In genomic region chr3:32149851-32150570, GRCm38 (mm10) we compare ENCODE assay signal across 18 mouse cellular contexts.
DNase-seq lines count a peak whose midpoint lies in the region; ATAC-seq and TF ChIP-seq lines count a peak whose summit lies in the region.
"Had no signal": no experiment of that assay in that cellular context is flagged by ENCODE, and none has a peak within 500 bp of the region (broad histone marks: within the 10 kb centered on the region; RNA-seq: fewer than 3 reads in every experiment).

No protein-coding gene starts in this region.

- WGBS in forebrain, embryonic 13.5 days, result 57% methylated on average over 14 of the region's 14 CpGs
- 70% methylated on average over 14 of the region's 14 CpGs for WGBS in forebrain, embryonic 11.5 days
- WGBS in midbrain, embryonic 14.5 days, result 60% methylated on average over 14 of the region's 14 CpGs
- 82% methylated on average over 14 of the region's 14 CpGs for WGBS in midbrain, embryonic 10.5 days
- 58% methylated on average over 14 of the region's 14 CpGs for WGBS in hindbrain, postnatal 0 days

- peak; percentile 33; the same call in 1 of the 2 replicates for ATAC-seq in forebrain, embryonic 13.5 days
- ATAC-seq in forebrain, embryonic 11.5 days (replicated peaks; ENCODE audit: low FRiP score), result no peak
- no peak for ATAC-seq in midbrain, embryonic 14.5 days (ENCODE audit: low FRiP score, low TSS enrichment)
- ATAC-seq in hindbrain, postnatal 0 days, result 0 out of 2 replicates have a peak, but pooled peaks have one; percentile 40

- no peaks in the 10 kb centered on the region for H3K4me1 ChIP-seq in forebrain, embryonic 13.5 days
- H3K4me1 ChIP-seq in forebrain, embryonic 11.5 days (replicated peaks; ENCODE audit: control insufficient read depth, insufficient read depth, low read length), result no peaks in the 10 kb centered on the region
- H3K4me1 ChIP-seq in midbrain, embryonic 14.5 days (ENCODE audit: control insufficient read depth, insufficient read depth, low read length), result no peaks in the 10 kb centered on the region
- H3K4me1 ChIP-seq in midbrain, embryonic 10.5 days, result no peaks in the 10 kb centered on the region
- no peaks in the 10 kb centered on the region for H3K4me1 ChIP-seq in hindbrain, postnatal 0 days (ENCODE audit: insufficient read depth, low read length)
- H3K4me1 ChIP-seq: limb, embryonic 15.5 days; liver, embryonic 15.5 days; midbrain, embryonic 12.5 days had no signal

- no peak overlapping the region for H3K4me3 ChIP-seq in forebrain, embryonic 13.5 days
- no peak overlapping the region for H3K4me3 ChIP-seq in forebrain, embryonic 11.5 days (ENCODE audit: low read depth, low read length)
- no peak overlapping the region for H3K4me3 ChIP-seq in midbrain, embryonic 14.5 days (replicated peaks; ENCODE audit: low read depth, low read length)
- H3K4me3 ChIP-seq in midbrain, embryonic 10.5 days, result no peak overlapping the region
- no peak overlapping the region for H3K4me3 ChIP-seq in hindbrain, postnatal 0 days (ENCODE audit: low read length)
- H3K4me3 ChIP-seq: erythroblast, embryonic 14.5 days; limb, embryonic 15.5 days; liver, embryonic 15.5 days; midbrain, embryonic 12.5 days had no signal

- no peak overlapping the region for H3K4me2 ChIP-seq in forebrain, embryonic 13.5 days
- H3K4me2 ChIP-seq in forebrain, embryonic 11.5 days (ENCODE audit: low read depth, low read length, severe bottlenecking), result no peak overlapping the region
- H3K4me2 ChIP-seq in midbrain, embryonic 14.5 days (ENCODE audit: low read length), result no peak overlapping the region
- no peak overlapping the region for H3K4me2 ChIP-seq in hindbrain, postnatal 0 days (ENCODE audit: low read depth, low read length)
- H3K4me2 ChIP-seq: limb, embryonic 15.5 days; liver, embryonic 15.5 days; midbrain, embryonic 12.5 days had no signal

- no peaks in the 10 kb centered on the region for H3K27me3 ChIP-seq in forebrain, embryonic 13.5 days
- H3K27me3 ChIP-seq in forebrain, embryonic 11.5 days (ENCODE audit: control insufficient read depth, insufficient read depth, low read length), result no peaks in the 10 kb centered on the region
- H3K27me3 ChIP-seq in midbrain, embryonic 14.5 days (ENCODE audit: control insufficient read depth, insufficient read depth, low read length), result no peaks in the 10 kb centered on the region
- no peaks in the 10 kb centered on the region for H3K27me3 ChIP-seq in midbrain, embryonic 10.5 days (ENCODE audit: low read depth, poor library complexity, severe bottlenecking)
- H3K27me3 ChIP-seq in hindbrain, postnatal 0 days (ENCODE audit: insufficient read depth, low read length), result no peaks in the 10 kb centered on the region
- H3K27me3 ChIP-seq: CH12.LX; limb, embryonic 15.5 days; liver, embryonic 15.5 days; midbrain, embryonic 12.5 days had no signal

- H3K36me3 ChIP-seq in forebrain, embryonic 13.5 days (ENCODE audit: poor library complexity, severe bottlenecking), result no peaks in the 10 kb centered on the region
- H3K36me3 ChIP-seq in forebrain, embryonic 11.5 days (ENCODE audit: control insufficient read depth, insufficient read depth, low read length), result no peaks in the 10 kb centered on the region
- H3K36me3 ChIP-seq in midbrain, embryonic 14.5 days (ENCODE audit: control insufficient read depth, insufficient read depth, low read length), result no peaks in the 10 kb centered on the region
- no peaks in the 10 kb centered on the region for H3K36me3 ChIP-seq in midbrain, embryonic 10.5 days
- H3K36me3 ChIP-seq in hindbrain, postnatal 0 days (ENCODE audit: insufficient read depth, low read length), result no peaks in the 10 kb centered on the region
- H3K36me3 ChIP-seq: limb, embryonic 15.5 days; liver, embryonic 15.5 days; midbrain, embryonic 12.5 days had no signal

- no peaks in the 10 kb centered on the region for H3K9me3 ChIP-seq in forebrain, embryonic 13.5 days (replicated peaks)
- H3K9me3 ChIP-seq in forebrain, embryonic 11.5 days (ENCODE audit: control insufficient read depth, low read length), result no peaks in the 10 kb centered on the region
- H3K9me3 ChIP-seq in midbrain, embryonic 14.5 days (ENCODE audit: control insufficient read depth, low read length), result no peaks in the 10 kb centered on the region
- H3K9me3 ChIP-seq in midbrain, embryonic 10.5 days (replicated peaks), result no peaks in the 10 kb centered on the region
- no peaks in the 10 kb centered on the region for H3K9me3 ChIP-seq in hindbrain, postnatal 0 days (ENCODE audit: low read length)
- H3K9me3 ChIP-seq: limb, embryonic 15.5 days; liver, embryonic 15.5 days; midbrain, embryonic 12.5 days had no signal

- DNase-seq in forebrain, embryonic 11.5 days (ENCODE audit: low spot score), result no peak
- peak; percentile 20 for DNase-seq in midbrain, embryonic 14.5 days
- no peak for DNase-seq in midbrain, embryonic 10.5 days (ENCODE audit: low spot score)
- peak; percentile 5 for DNase-seq in hindbrain, postnatal 0 days (ENCODE audit: low spot score)
- DNase-seq in retina, postnatal 1 day, result peak; percentile 63
- no peak for DNase-seq in kidney, postnatal 14 days
- DNase-seq in thymus, postnatal 4 days, result no peak
- DNase-seq: cerebellum, adult 9-10 months; gastrocnemius, postnatal 25 days; kidney, adult 11 months had no signal

- TF ChIP-seq CTCF in hindbrain, postnatal 0 days (IDR thresholded peaks at IDR 0.05; ENCODE audit: low read depth), result no peak

- H3K9ac ChIP-seq in forebrain, embryonic 13.5 days, result no peak overlapping the region
- no peak overlapping the region for H3K9ac ChIP-seq in forebrain, embryonic 11.5 days (ENCODE audit: low read length)
- no peak overlapping the region for H3K9ac ChIP-seq in midbrain, embryonic 14.5 days (replicated peaks; ENCODE audit: low read length)
- H3K9ac ChIP-seq in hindbrain, postnatal 0 days (replicated peaks; ENCODE audit: low read length), result no peak overlapping the region
- H3K9ac ChIP-seq: limb, embryonic 15.5 days; liver, embryonic 15.5 days; midbrain, embryonic 12.5 days had no signal

- no peak overlapping the region for H3K27ac ChIP-seq in forebrain, embryonic 13.5 days
- H3K27ac ChIP-seq in forebrain, embryonic 11.5 days (ENCODE audit: low read depth, low read length), result no peak overlapping the region
- H3K27ac ChIP-seq in midbrain, embryonic 14.5 days (replicated peaks; ENCODE audit: low read depth, low read length), result no peak overlapping the region
- no peak overlapping the region for H3K27ac ChIP-seq in midbrain, embryonic 10.5 days (replicated peaks)
- H3K27ac ChIP-seq in hindbrain, postnatal 0 days, result no peak overlapping the region
- H3K27ac ChIP-seq: kidney, postnatal 0 days; limb, embryonic 15.5 days; liver, embryonic 15.5 days; macrophage; midbrain, embryonic 12.5 days had no signal

Comparison
In these comparisons a context has a peak if more than half of its experiments do, and no peak if none do; other contexts are left out.
1. ATAC-seq: peak in forebrain, embryonic 13.5 days (single experiment) and hindbrain, postnatal 0 days (single experiment); none in forebrain, embryonic 11.5 days (single experiment) and midbrain, embryonic 14.5 days (single experiment).
2. DNase-seq: peak in midbrain, embryonic 14.5 days (single experiment), hindbrain, postnatal 0 days (single experiment) and retina, postnatal 1 day (single experiment); none in forebrain, embryonic 11.5 days (single experiment), midbrain, embryonic 10.5 days (single experiment), kidney, postnatal 14 days (single experiment) and thymus, postnatal 4 days (single experiment).